ENCODE assay signal across 9 mouse cellular contexts in the genomic region with DNA sequence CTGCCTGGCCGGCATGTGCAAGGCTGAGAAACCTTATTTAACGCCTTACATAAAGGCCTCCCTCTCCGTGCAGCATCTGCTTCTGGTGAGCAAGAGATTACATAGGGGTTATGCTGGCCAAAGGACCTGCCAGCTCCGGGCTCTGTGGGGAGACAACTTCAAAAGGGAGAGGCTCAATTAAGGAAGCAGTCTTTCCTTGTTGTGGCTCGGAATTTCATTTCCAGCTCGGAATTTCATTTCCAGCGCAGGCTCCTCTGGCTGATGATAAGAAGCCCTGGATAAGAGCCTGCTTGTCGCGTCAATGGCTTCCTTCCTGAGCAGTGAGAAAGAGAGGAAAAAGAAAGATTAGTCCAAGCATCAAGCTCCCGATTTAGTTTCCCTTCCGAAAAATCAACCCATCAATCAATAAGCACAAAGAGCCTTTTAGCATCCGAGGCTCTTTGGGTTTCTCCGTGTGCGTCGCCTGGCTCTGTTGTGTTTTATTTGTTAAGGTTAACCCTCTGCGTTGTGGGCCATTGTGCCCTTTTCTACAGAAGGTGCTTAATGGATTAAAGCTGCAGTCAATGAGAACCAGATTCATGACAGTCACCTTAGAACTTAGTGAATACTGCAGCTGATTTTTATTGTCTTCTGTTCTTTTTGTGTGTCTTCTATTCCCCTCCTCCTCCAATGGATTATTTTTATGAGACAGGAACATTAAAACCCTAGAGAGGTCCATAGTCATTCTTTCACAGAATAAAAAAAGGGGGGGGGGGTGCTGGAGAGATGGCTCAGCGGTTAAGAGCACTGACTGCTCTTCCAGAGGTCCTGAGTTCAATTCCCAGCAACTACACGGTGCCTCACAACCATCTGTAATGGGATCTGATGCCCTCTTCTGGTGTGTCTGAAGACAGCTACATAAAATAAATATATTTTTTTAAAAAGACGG.
DNase-seq lines count a peak whose midpoint lies in the region; ATAC-seq lines count a peak whose summit lies in the region.
"Had no signal": no experiment of that assay in that cellular context is flagged by ENCODE, and none has a peak within 500 bp of the region (broad histone marks: within the 10 kb centered on the region; RNA-seq: fewer than 3 reads in every experiment).

No protein-coding gene starts in this region.

- no peak overlapping the region for H3K27ac ChIP-seq in embryonic facial prominence, embryonic 11.5 days (replicated peaks; ENCODE audit: low read depth, low read length)
- peak overlapping the region; percentile 44 for H3K27ac ChIP-seq in heart, embryonic 13.5 days (replicated peaks)
- no peak overlapping the region for H3K27ac ChIP-seq in kidney, embryonic 15.5 days

- no peak overlapping the region for H3K4me3 ChIP-seq in embryonic facial prominence, embryonic 11.5 days (ENCODE audit: low read depth, low read length)
- peak overlapping the region; percentile 37 for H3K4me3 ChIP-seq in heart, embryonic 13.5 days
- H3K4me3 ChIP-seq in kidney, embryonic 15.5 days (replicated peaks): peak overlapping the region; percentile 15
- H3K4me3 ChIP-seq: megakaryocyte, embryonic 14.5 days had no signal

- H3K4me2 ChIP-seq in embryonic facial prominence, embryonic 11.5 days (ENCODE audit: low read depth, low read length): peak overlapping the region; percentile 5; the same call in 1 of the 2 replicates
- peak overlapping the region; percentile 66 for H3K4me2 ChIP-seq in heart, embryonic 13.5 days
- peak overlapping the region; percentile 49 for H3K4me2 ChIP-seq in kidney, embryonic 15.5 days

- DNase-seq in adrenal gland, postnatal 10 days: peak; percentile 17
- DNase-seq in adrenal gland, adult 8-10 months: no peak
- peak; percentile 75 for DNase-seq in embryonic facial prominence, embryonic 11.5 days (ENCODE audit: low spot score)
- DNase-seq in lung, postnatal 36 days: peak; percentile 34
- no peak for DNase-seq in layer of hippocampus, adult 9-11 months

- 10% methylated on average over 19 of the region's 19 CpGs for WGBS in embryonic facial prominence, embryonic 11.5 days
- 15% methylated on average over 19 of the region's 19 CpGs for WGBS in heart, embryonic 13.5 days
- 20% methylated on average over 19 of the region's 19 CpGs for WGBS in kidney, embryonic 15.5 days

- H3K9me3 ChIP-seq in embryonic facial prominence, embryonic 11.5 days (replicated peaks; ENCODE audit: control insufficient read depth, low read length): no peaks in the 10 kb centered on the region
- H3K9me3 ChIP-seq in heart, embryonic 13.5 days: no peaks in the 10 kb centered on the region
- H3K9me3 ChIP-seq in kidney, embryonic 15.5 days (replicated peaks): no peaks in the 10 kb centered on the region

- no peaks in the 10 kb centered on the region for H3K36me3 ChIP-seq in embryonic facial prominence, embryonic 11.5 days (replicated peaks; ENCODE audit: control insufficient read depth, insufficient read depth, low read depth, low read length)
- H3K36me3 ChIP-seq in heart, embryonic 13.5 days: no peaks in the 10 kb centered on the region
- H3K36me3 ChIP-seq in kidney, embryonic 15.5 days: no peaks in the 10 kb centered on the region

- no peaks in the 10 kb centered on the region for H3K4me1 ChIP-seq in embryonic facial prominence, embryonic 11.5 days (ENCODE audit: control insufficient read depth, insufficient read depth, low read length)
- H3K4me1 ChIP-seq in heart, embryonic 13.5 days: peaks cover 15% of the 10 kb centered on the region
- H3K4me1 ChIP-seq in kidney, embryonic 15.5 days: peaks cover 8% of the 10 kb centered on the region
- H3K4me1 ChIP-seq: megakaryocyte, embryonic 14.5 days had no signal

- no peak overlapping the region for H3K9ac ChIP-seq in embryonic facial prominence, embryonic 11.5 days (replicated peaks; ENCODE audit: low read length)
- H3K9ac ChIP-seq in heart, embryonic 13.5 days: peak overlapping the region; percentile 48
- no peak overlapping the region for H3K9ac ChIP-seq in kidney, embryonic 15.5 days

- no peaks in the 10 kb centered on the region for H3K27me3 ChIP-seq in embryonic facial prominence, embryonic 11.5 days (ENCODE audit: control insufficient read depth, insufficient read depth, low read length)
- H3K27me3 ChIP-seq in heart, embryonic 13.5 days (replicated peaks): no peaks in the 10 kb centered on the region
- no peaks in the 10 kb centered on the region for H3K27me3 ChIP-seq in kidney, embryonic 15.5 days

- 0 out of 2 replicates have a peak, but pooled peaks have one; percentile 53 for ATAC-seq in embryonic facial prominence, embryonic 11.5 days (replicated peaks; ENCODE audit: insufficient number of reproducible peaks, low FRiP score, low TSS enrichment, low read depth)
- ATAC-seq in heart, embryonic 13.5 days (ENCODE audit: extremely low read depth, insufficient number of reproducible peaks, low FRiP score, low TSS enrichment): 0 out of 2 replicates have a peak, but pooled peaks have one; percentile 42
- ATAC-seq in kidney, embryonic 15.5 days (replicated peaks; ENCODE audit: low FRiP score): no peak
- ATAC-seq in monocyte, adult 5-6 weeks (replicated peaks; ENCODE audit: insufficient number of reproducible peaks, low FRiP score, low TSS enrichment, poor library complexity, severe bottlenecking): no peak

Comparison
In these comparisons a context has a peak if more than half of its experiments do, and no peak if none do; other contexts are left out.
1. DNase-seq: peak in adrenal gland, postnatal 10 days (single experiment), embryonic facial prominence, embryonic 11.5 days (single experiment) and lung, postnatal 36 days (single experiment); none in adrenal gland, adult 8-10 months (single experiment) and layer of hippocampus, adult 9-11 months (single experiment).
2. ATAC-seq: peak in embryonic facial prominence, embryonic 11.5 days (single experiment) and heart, embryonic 13.5 days (single experiment); none in kidney, embryonic 15.5 days (single experiment) and monocyte, adult 5-6 weeks (single experiment).
3. H3K4me2 ChIP-seq: peak in every context shown above with its lines; median percentile 66 in heart, embryonic 13.5 days; 49 in kidney, embryonic 15.5 days; 5 in embryonic facial prominence, embryonic 11.5 days.